Mouse (Mus musculus) heart, adult 2 months (tissue): ENCODE data around the gene Olfr805. TPM values are rescaled to one million over a fixed set of nuclear protein-coding genes. Genes with fewer than 3 reads are reported as not detected.

Experiments used
- DNase-seq, 2 experiments: peaks; one replicate each; pipeline ENCODE4 v3.0.0; 2021
- H3K27ac ChIP-seq: fragments of 200-600 bp; 2 replicates; pipeline ENCODE4 v1.8.1; 2022
- H3K27me3 ChIP-seq: fragments of 200-500 bp; 2 replicates; pipeline ENCODE4 v1.6.1; 2012; ENCODE audit warnings: mild to moderate bottlenecking, low read length, inconsistent platforms, mixed read lengths; ENCODE audit not compliant: control insufficient read depth, insufficient read depth
- H3K36me3 ChIP-seq: fragments of 200-500 bp; 2 replicates; pipeline ENCODE4 v1.6.1; 2012; ENCODE audit warnings: low read length, inconsistent platforms; ENCODE audit not compliant: control insufficient read depth, insufficient read depth
- H3K4me1 ChIP-seq: fragments of 200-500 bp; 2 replicates; pipeline ENCODE4 v1.6.1; 2011; ENCODE audit warnings: low read length; ENCODE audit not compliant: control insufficient read depth, insufficient read depth
- H3K4me3 ChIP-seq: fragments of 200-600 bp; 2 replicates; pipeline ENCODE4 v1.8.1; 2022
- H3K79me2 ChIP-seq: fragments of 200-500 bp; replicated peaks from 2 replicates; pipeline ENCODE4 v1.6.1; 2012; ENCODE audit warnings: mild to moderate bottlenecking, inconsistent platforms, low read length, moderate library complexity, mixed read lengths; ENCODE audit not compliant: control insufficient read depth, insufficient read depth
- H3K9ac ChIP-seq: fragments of 200-500 bp; 2 replicates; pipeline ENCODE4 v1.6.1; 2012; ENCODE audit warnings: low read depth, mild to moderate bottlenecking, control low read depth, inconsistent platforms, low read length, mixed read lengths
- CTCF ChIP-seq: fragments of 200-600 bp; IDR thresholded peaks from 2 replicates; pipeline ENCODE4 v1.8.1; 2022; ENCODE audit warnings: antibody characterized with exemption, mild to moderate bottlenecking, moderate library complexity
- EP300 ChIP-seq: fragments of 200-500 bp; IDR thresholded peaks from 2 replicates; pipeline ENCODE4 v1.6.1; 2011; ENCODE audit warnings: low read depth, low read length, control low read depth; ENCODE audit not compliant: insufficient read depth
- POLR2A ChIP-seq: fragments of 200-500 bp; IDR thresholded peaks from 2 replicates; pipeline ENCODE4 v1.6.1; 2011; ENCODE audit warnings: mild to moderate bottlenecking, low read depth, low read length, control low read depth; ENCODE audit not compliant: insufficient read depth
- WGBS: fragments of 180-500 bp; shearing (Covaris S2); methylation state at CpG from one replicate; pipeline ENCODE4 v1.1.7; 2018; 5-methylcytosine and 5-hydroxymethylcytosine counted together
- intact Hi-C: fragments of 180-260 bp; cut with DNase I; formaldehyde crosslinking; loops from one replicate; pipeline ENCODE4 v1.15.1; 2025
- microRNA-seq, 2 experiments: library from miRNA; unstranded; fragments of <30 nt; microRNA quantifications; one replicate each; pipeline ENCODE4 v1.2.0; 2021
- polyA plus RNA-seq: library from polyadenylated mRNA; depleted of rRNA; stranded (reverse); fragments of >200 nt; gene quantifications from 2 replicates; pipeline ENCODE4 v1.2.3, GENCODE M21; 2012; rRNA removed
- total RNA-seq, 2 experiments: library from RNA; stranded (reverse); gene quantifications; 2 replicates each; pipeline ENCODE4 v1.2.3; 2021

The Olfr805 gene
- total and polyA plus RNA-seq, 3 experiments, result not detected

DNA sequence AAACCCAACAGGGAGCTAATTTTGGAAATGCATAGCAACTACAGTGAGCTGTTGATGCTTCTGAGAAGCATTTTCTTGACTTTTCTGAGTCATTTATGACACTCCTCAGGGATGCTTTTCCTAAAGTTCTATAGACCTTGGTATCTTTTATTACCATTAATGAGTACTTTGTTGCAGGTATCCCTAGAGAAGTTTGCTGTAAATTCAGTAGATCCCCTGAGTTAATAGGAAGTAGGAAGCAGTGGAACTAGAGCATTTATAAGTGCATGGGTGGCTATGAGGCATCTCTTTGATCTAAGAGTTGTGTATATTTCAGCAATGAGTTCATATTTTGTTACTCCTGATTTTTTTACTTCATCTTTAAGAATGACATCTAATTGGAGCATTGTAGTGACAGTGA, 26.3 kb downstream of the Olfr805 start, which contains the start of gene Olfr804:
Olfr804 (plus strand) TSS at position 301 of the 400 bp plus-strand sequence.
- no peaks in the 10 kb centered on the region for H3K79me2 ChIP-seq
- intact Hi-C loops, result no loop called here
- H3K27me3 ChIP-seq, result no peaks in the 10 kb centered on the region
- no peak for TF ChIP-seq CTCF
- H3K9ac ChIP-seq, result no peak within 1 kb of the TSS
- H3K36me3 ChIP-seq, result no peaks in the 10 kb centered on the region
- H3K4me1 ChIP-seq, result no peaks in the 10 kb centered on the region
- H3K4me3 ChIP-seq, result no peak within 1 kb of the TSS
- H3K27ac ChIP-seq, result no peak within 1 kb of the TSS
- DNase-seq, result no peak

- Histone ChIP-seq H3K27me3 (no peaks in the 10 kb centered on the region), H3K79me2 (no peaks in the 10 kb centered on the region), H3K4me3 (no peak within 1 kb of the TSS), H3K4me1 (no peaks in the 10 kb centered on the region), H3K9ac (no peak within 1 kb of the TSS), H3K36me3 (no peaks in the 10 kb centered on the region), H3K27ac (no peak within 1 kb of the TSS)
- TF ChIP-seq CTCF, result no peak
- no peak for TF ChIP-seq POLR2A
- no peak for TF ChIP-seq EP300
- no peak for DNase-seq
- intact Hi-C loops, result no loop called here
- WGBS, result 64% methylated on average over 2 of the region's 2 CpGs
Observed at GRCm38 (mm10) chr10:129694186-129694585, 35.0 kb downstream of the Olfr805 start, which contains the start of gene Olfr803. Gene Olfr803 (minus strand): TSS chr10:129694286.

- intact Hi-C loops, result no loop called here
- Histone ChIP-seq H3K4me3 (no peak within 1 kb of the TSS), H3K4me1 (no peaks in the 10 kb centered on the region), H3K9ac (no peak within 1 kb of the TSS), H3K27ac (no peak within 1 kb of the TSS), H3K36me3 (no peaks in the 10 kb centered on the region), H3K79me2 (no peaks in the 10 kb centered on the region), H3K27me3 (no peaks in the 10 kb centered on the region)
- TF ChIP-seq EP300, result no peak
- no peak for TF ChIP-seq POLR2A
- TF ChIP-seq CTCF, result no peak
- no peak for DNase-seq
- 39% methylated on average over 1 of the region's 1 CpGs for WGBS
Observed at GRCm38 (mm10) chr10:129688069-129688468, 41.1 kb downstream of the Olfr805 start, which contains the start of gene Olfr802. Gene Olfr802 (minus strand): TSS chr10:129688169.

GRCm38 (mm10) chr10:129673765-129674164, 55.4 kb downstream of the Olfr805 start, which contains the start of gene Olfr801:
Gene Olfr801 (minus strand): TSS chr10:129673865.
- 68% methylated on average over 1 of the region's 1 CpGs for WGBS
- Histone ChIP-seq H3K36me3 (no peaks in the 10 kb centered on the region), H3K9ac (no peak within 1 kb of the TSS), H3K27ac (no peak within 1 kb of the TSS), H3K27me3 (no peaks in the 10 kb centered on the region), H3K4me1 (no peaks in the 10 kb centered on the region), H3K4me3 (no peak within 1 kb of the TSS), H3K79me2 (no peaks in the 10 kb centered on the region)
- intact Hi-C loops, result no loop called here
- TF ChIP-seq CTCF, result no peak
- TF ChIP-seq POLR2A, result no peak
- no peak for TF ChIP-seq EP300
- DNase-seq, result no peak

Small RNA genes lying within 50 kb of the gene (microRNA-seq; reads per million reads assigned to microRNA genes)
- gene Gm24485, result 0 reads per million in 2 experiments

Other genes with a start within 250 kb of the Olfr805 start
- not detected for gene Olfr789, start 244.6 kb downstream of the Olfr805 start, total RNA-seq
- not detected in 2 replicates for gene Olfr789, start 244.6 kb downstream of the Olfr805 start, polyA plus RNA-seq
- gene Olfr790, start 230.9 kb downstream of the Olfr805 start, total RNA-seq, result not detected
- gene Olfr790, start 230.9 kb downstream of the Olfr805 start, polyA plus RNA-seq, result not detected in 2 replicates
- not detected for gene Olfr791, start 207.6 kb downstream of the Olfr805 start, total RNA-seq
- gene Olfr791, start 207.6 kb downstream of the Olfr805 start, polyA plus RNA-seq, result not detected in 2 replicates
- gene Olfr792, start 190.2 kb downstream of the Olfr805 start, total RNA-seq, result not detected
- not detected in 2 replicates for gene Olfr792, start 190.2 kb downstream of the Olfr805 start, polyA plus RNA-seq
- gene Olfr794, start 161.7 kb downstream of the Olfr805 start, total RNA-seq, result not detected
- gene Olfr794, start 161.7 kb downstream of the Olfr805 start, polyA plus RNA-seq, result not detected in 2 replicates
- not detected for gene Olfr796, start 116.8 kb downstream of the Olfr805 start, total RNA-seq
- gene Olfr796, start 116.8 kb downstream of the Olfr805 start, polyA plus RNA-seq, result not detected in 2 replicates
- not detected for gene Olfr798, start 101.4 kb downstream of the Olfr805 start, total RNA-seq
- not detected in 2 replicates for gene Olfr798, start 101.4 kb downstream of the Olfr805 start, polyA plus RNA-seq
- gene Olfr799, start 91.9 kb downstream of the Olfr805 start, total RNA-seq, result not detected
- not detected in 2 replicates for gene Olfr799, start 91.9 kb downstream of the Olfr805 start, polyA plus RNA-seq
- not detected for gene Olfr800, start 71.7 kb downstream of the Olfr805 start, total RNA-seq
- gene Olfr800, start 71.7 kb downstream of the Olfr805 start, polyA plus RNA-seq, result not detected in 2 replicates
- gene Olfr801, start 55.5 kb downstream of the Olfr805 start, total RNA-seq, result not detected
- gene Olfr801, start 55.5 kb downstream of the Olfr805 start, polyA plus RNA-seq, result not detected in 2 replicates
- not detected for gene Olfr802, start 41.2 kb downstream of the Olfr805 start, total RNA-seq
- gene Olfr802, start 41.2 kb downstream of the Olfr805 start, polyA plus RNA-seq, result not detected in 2 replicates
- gene Olfr803, start 35.1 kb downstream of the Olfr805 start, total RNA-seq, result not detected
- gene Olfr803, start 35.1 kb downstream of the Olfr805 start, polyA plus RNA-seq, result not detected in 2 replicates
- gene Olfr804, start 26.2 kb downstream of the Olfr805 start, total RNA-seq, result not detected
- not detected in 2 replicates for gene Olfr804, start 26.2 kb downstream of the Olfr805 start, polyA plus RNA-seq
- gene Olfr806, start 12.5 kb upstream of the Olfr805 start, total RNA-seq, result not detected
- gene Olfr806, start 12.5 kb upstream of the Olfr805 start, polyA plus RNA-seq, result not detected in 2 replicates
- not detected for gene Olfr807, start 28.4 kb upstream of the Olfr805 start, total RNA-seq
- gene Olfr807, start 28.4 kb upstream of the Olfr805 start, polyA plus RNA-seq, result not detected in 2 replicates
- gene Olfr808, start 36.1 kb upstream of the Olfr805 start, total RNA-seq, result not detected
- not detected in 2 replicates for gene Olfr808, start 36.1 kb upstream of the Olfr805 start, polyA plus RNA-seq
- gene Olfr809, start 45.3 kb upstream of the Olfr805 start, total RNA-seq, result not detected
- gene Olfr809, start 45.3 kb upstream of the Olfr805 start, polyA plus RNA-seq, result not detected in 2 replicates
- gene Olfr810, start 65.5 kb upstream of the Olfr805 start, total RNA-seq, result not detected
- gene Olfr810, start 65.5 kb upstream of the Olfr805 start, polyA plus RNA-seq, result not detected in 2 replicates
- not detected for gene Olfr811, start 75.0 kb upstream of the Olfr805 start, total RNA-seq
- not detected in 2 replicates for gene Olfr811, start 75.0 kb upstream of the Olfr805 start, polyA plus RNA-seq
- not detected for gene Olfr812, start 116.7 kb upstream of the Olfr805 start, total RNA-seq
- gene Olfr812, start 116.7 kb upstream of the Olfr805 start, polyA plus RNA-seq, result not detected in 2 replicates
- not detected for gene Olfr813, start 126.0 kb upstream of the Olfr805 start, total RNA-seq
- gene Olfr813, start 126.0 kb upstream of the Olfr805 start, polyA plus RNA-seq, result not detected in 2 replicates
- gene Olfr814, start 150.5 kb upstream of the Olfr805 start, total RNA-seq, result not detected
- not detected in 2 replicates for gene Olfr814, start 150.5 kb upstream of the Olfr805 start, polyA plus RNA-seq
- not detected for gene Olfr815, start 176.5 kb upstream of the Olfr805 start, total RNA-seq
- not detected in 2 replicates for gene Olfr815, start 176.5 kb upstream of the Olfr805 start, polyA plus RNA-seq
- gene Olfr816, start 186.2 kb upstream of the Olfr805 start, total RNA-seq, result not detected
- not detected in 2 replicates for gene Olfr816, start 186.2 kb upstream of the Olfr805 start, polyA plus RNA-seq
- not detected for gene Olfr818, start 219.7 kb upstream of the Olfr805 start, total RNA-seq
- not detected in 2 replicates for gene Olfr818, start 219.7 kb upstream of the Olfr805 start, polyA plus RNA-seq
- gene Olfr819, start 237.9 kb upstream of the Olfr805 start, total RNA-seq, result not detected
- gene Olfr819, start 237.9 kb upstream of the Olfr805 start, polyA plus RNA-seq, result not detected in 2 replicates
- not detected for gene Olfr247, start 246.8 kb upstream of the Olfr805 start, total RNA-seq
- not detected in 2 replicates for gene Olfr247, start 246.8 kb upstream of the Olfr805 start, polyA plus RNA-seq